Mouse (Mus musculus) E14TG2a.4 (cell line): Measurements from ENCODE around the gene Aldh1l2.

Experiments used
- CTCF ChIP-seq: conservative IDR thresholded peaks from 2 replicates; pipeline ENCODE4 v1.5.1; 2014; ENCODE audit warnings: low read length
- NANOG ChIP-seq: IDR thresholded peaks from 2 replicates; pipeline ENCODE4 v1.6.1; 2014; ENCODE audit warnings: borderline replicate concordance, low read length, mixed read lengths

GRCm38 (mm10) chr10:83520990-83521389 lies 12.9 kb downstream of the Aldh1l2 start:
- TF ChIP-seq CTCF (peak; percentile 85), NANOG (no peak)
